Mouse (Mus musculus) cortical plate, adult 2 months (tissue): ENCODE measurements around the gene Zdhhc19.

ENCODE experiments used
- CTCF ChIP-seq: fragments of 200-500 bp; IDR thresholded peaks from 2 replicates; pipeline ENCODE4 v1.5.1; 2011; ENCODE audit warnings: mild to moderate bottlenecking, control low read depth, low read length; ENCODE audit not compliant: insufficient read depth; ENCODE audit errors: extremely low read depth
- POLR2A ChIP-seq: fragments of 200-500 bp; IDR thresholded peaks from 2 replicates; pipeline ENCODE4 v1.6.1; 2011; ENCODE audit warnings: mild to moderate bottlenecking, low read length, control low read depth; ENCODE audit not compliant: insufficient read depth; ENCODE audit errors: extremely low read depth

DNA sequence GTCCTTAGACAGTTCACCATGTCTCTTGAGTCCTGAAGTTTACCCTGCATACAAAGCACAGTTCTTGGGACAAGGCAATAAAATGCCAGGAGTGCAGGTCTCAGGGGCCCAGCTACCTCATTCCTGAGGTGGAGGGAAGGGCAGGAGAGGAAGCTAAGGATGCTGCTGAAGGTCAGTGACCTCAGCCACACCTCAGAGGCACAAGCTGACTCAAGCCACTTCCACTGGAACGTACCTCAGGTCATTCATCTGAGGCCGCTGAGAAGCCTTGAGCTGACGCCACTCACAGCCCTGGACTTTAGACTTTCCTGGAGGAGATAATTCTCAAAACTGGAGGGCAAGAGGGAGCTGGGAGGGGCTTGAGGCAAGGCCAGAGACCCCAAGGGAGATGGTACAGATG lies 7.1 kb upstream of the Zdhhc19 start:
- TF ChIP-seq CTCF (no peak), POLR2A (no peak)
